Mouse (Mus musculus) gastrocnemius, postnatal 4 days (tissue): ENCODE data around the gene Fcrl6. TPM values are rescaled to one million over a fixed set of nuclear protein-coding genes. Genes with fewer than 3 reads are reported as not detected.

ENCODE experiments used
- DNase-seq, 2 experiments: peaks; one replicate each; pipeline ENCODE4 v3.0.0; 2021 to 2022; ENCODE audit warnings: low spot score in 2 of 2, mixed read lengths in 2 of 2
- total RNA-seq, 2 experiments: library from RNA; stranded (reverse); gene quantifications; 2 replicates each; pipeline ENCODE4 v1.2.3; 2021

The Fcrl6 gene
- total RNA-seq, 2 experiments from 2014 or later: not detected

GRCm38 (mm10) chr1:172549314-172549713, 53.0 kb downstream of the Fcrl6 start:
- no peak for DNase-seq

- DNase-seq: no peak
Observed at GRCm38 (mm10) chr1:172548501-172548900, 53.9 kb downstream of the Fcrl6 start.

Other genes with a start within 250 kb of the Fcrl6 start
- gene Pigm, start 226.0 kb downstream of the Fcrl6 start, total RNA-seq: 1 to 10 TPM; 7.7 to 9.7 TPM
- under 1 TPM; 0.47 to 0.56 TPM for gene Slamf9, start 127.2 kb downstream of the Fcrl6 start, total RNA-seq
- gene Igsf9, start 120.8 kb downstream of the Fcrl6 start, total RNA-seq: 1 to 10 TPM; 1.7 to 2.3 TPM
- gene Tagln2, start 102.5 kb downstream of the Fcrl6 start, total RNA-seq: 100 to 1,000 TPM; 146 to 158 TPM
- gene Cfap45, start 81.8 kb downstream of the Fcrl6 start, total RNA-seq: 1 to 10 TPM; 1.3 to 1.8 TPM
- gene Vsig8, start 46.6 kb downstream of the Fcrl6 start, total RNA-seq: not detected
- under 1 TPM in 1 of 2 experiments, not detected in 1; 0.17 TPM for gene Slamf8, start 12.0 kb downstream of the Fcrl6 start, total RNA-seq
- 10 to 100 TPM; 20.3 to 23.0 TPM for gene Dusp23, start 30.4 kb upstream of the Fcrl6 start, total RNA-seq
- gene Crp, start 95.5 kb upstream of the Fcrl6 start, total RNA-seq: under 1 TPM; 0.21 to 0.29 TPM